Mouse (Mus musculus) telencephalon, adult 2 months (tissue): ENCODE results near the gene Mmp8.

Experiments
- DNase-seq: peaks from one replicate; pipeline ENCODE4 v3.0.0-alpha.2; 2011; ENCODE audit warnings: low read depth, low spot score

Mmp8 gene

DNA sequence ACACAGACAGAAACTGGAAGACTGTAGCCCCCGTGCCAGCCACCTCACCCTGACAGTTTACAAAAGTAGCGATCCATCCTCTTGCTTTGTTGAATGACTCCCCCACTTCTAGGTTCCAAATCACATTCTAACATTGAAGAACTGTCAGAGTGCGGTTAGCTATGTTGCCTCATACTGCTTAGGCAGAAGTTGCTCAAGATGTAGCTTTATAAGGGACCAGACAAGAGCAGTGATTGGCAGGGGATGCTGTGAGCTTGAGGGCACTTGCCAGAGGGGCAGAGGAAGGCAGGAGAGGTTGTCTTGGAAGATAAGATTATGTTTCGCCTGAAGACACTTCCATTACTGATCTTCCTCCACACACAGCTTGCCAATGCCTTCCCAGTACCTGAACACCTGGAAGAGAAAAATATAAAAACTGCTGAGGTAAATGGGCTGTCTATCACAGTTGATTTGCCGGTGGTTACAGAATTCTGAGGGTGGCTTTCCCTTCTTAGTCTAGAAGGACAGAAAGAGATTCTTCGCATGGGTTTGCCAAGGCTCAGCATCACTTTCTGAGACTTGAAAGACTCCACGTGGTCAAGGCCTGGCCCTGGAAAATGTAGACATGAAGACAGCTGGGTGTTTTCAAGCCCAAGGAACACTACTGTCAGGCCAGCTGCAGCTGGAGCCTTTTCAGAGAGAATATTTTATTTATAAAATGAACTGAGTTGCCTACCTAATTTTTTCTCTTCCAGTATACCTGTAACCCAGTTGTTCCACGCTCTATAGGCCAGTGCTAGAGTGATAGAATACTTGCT lies at the start of gene Mmp8:
Mmp8 (plus strand) TSS at position 236 of the 797 bp plus-strand sequence.
- DNase-seq = no peak

DNA sequence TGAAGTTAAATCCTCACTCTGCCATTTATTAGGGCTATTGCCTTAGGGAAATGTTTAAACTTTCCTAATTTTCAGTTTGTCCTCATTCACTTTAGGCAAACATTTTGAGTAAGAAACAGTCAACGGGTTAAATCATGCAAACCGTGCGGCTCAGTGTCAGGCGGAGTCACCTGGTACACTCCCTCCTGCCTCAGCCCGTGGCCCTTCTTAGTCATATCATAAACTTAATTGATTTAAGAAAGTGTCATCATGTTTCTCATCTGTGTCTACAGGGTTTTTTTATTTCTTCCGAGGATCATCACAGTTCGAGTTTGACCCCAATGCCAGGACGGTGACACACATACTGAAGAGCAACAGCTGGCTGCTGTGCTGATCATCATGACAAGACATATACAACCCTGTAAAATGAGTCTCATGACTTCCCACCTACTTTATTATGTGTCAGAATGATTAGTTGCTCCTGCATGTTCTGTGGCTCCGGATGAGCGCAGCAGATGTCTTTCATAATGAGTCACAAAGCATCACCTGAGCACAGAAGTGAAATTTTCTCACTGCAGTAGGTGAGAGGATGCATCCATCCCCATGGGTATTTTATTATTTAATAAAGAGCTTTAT lies 48.5 kb upstream of the Mmp8 start:
- DNase-seq = no peak

DNA sequence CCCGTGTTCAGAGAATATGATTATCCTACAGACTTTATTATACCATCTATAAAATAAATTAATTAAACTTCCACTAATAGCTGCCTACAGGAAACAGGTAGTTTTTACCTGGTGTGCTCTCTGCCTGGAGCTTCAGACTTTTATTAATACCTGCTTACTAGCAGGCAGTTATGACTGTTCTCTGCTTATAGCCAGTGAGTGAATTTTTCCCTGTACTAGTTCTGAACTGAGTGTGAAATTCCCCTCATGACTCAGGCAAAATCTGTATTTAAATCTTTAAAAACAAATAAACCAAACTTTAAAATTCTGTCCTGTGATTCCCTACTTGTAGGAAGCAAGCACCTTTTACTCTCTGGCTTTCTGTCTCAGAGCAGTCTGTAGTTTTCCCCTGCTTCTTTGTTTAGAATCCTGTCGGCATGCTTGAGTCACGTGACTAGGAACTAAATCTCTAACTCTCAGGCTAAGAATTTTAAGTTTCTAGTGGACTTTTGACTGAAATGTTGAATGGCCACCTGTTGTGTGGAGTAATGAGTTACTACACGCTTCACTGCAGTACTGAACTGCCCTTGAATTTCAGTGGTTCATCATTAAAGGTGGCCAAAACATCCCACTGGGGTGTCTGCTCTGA lies 40.2 kb upstream of the Mmp8 start:
- DNase-seq = no peak

DNA sequence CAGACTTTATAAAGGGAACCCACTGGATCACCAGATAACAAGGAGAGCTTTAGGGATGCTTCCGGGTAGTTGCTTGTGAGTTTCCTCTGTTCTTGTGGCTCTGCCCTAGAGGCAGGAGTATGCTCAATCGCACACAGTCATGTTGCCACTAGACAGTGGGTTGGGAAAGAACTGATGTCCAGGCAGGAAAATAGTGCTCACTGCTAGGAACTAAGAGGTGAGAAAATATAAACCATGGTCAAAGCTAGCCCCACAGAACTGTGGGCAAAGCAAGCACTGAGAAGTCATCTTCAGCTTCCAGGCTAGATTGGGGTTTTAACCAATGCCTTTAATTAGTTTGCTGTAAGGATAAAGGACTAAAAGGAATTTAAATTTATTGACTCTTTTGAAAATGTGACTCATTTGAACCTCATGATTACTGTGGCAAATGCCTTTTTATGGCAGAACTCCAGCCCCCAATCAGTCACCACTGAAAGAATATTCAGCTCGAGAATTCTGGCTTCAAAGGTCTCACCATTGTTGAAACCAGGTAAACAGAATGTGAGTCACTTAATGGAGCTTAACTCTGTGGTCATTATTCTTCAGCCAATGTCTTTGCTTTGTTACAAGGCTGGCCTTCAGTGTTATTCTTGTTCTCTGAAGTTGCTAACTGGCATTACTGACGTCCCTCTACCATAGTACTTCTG lies 31.9 kb upstream of the Mmp8 start:
- no peak for DNase-seq

DNA sequence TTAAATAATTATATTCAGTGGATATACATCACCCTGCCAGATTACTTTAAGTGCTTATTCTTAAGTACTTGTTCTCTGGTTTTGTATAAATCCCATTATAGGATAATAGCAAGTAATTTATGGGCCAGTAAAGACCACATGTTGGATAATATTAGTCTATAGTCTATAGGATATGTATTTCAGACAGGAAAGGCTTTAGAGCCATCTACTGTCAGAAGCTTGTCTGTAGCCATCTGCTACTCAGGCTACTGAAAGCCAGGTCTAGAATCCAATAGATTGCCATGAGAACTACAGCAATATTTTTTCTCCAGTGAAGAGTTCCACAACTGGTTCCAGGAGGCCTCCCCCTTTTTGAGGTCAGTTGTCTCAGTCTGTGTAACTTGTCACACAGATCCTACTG lies 15.5 kb upstream of the Mmp8 start:
- DNase-seq = no peak

DNA sequence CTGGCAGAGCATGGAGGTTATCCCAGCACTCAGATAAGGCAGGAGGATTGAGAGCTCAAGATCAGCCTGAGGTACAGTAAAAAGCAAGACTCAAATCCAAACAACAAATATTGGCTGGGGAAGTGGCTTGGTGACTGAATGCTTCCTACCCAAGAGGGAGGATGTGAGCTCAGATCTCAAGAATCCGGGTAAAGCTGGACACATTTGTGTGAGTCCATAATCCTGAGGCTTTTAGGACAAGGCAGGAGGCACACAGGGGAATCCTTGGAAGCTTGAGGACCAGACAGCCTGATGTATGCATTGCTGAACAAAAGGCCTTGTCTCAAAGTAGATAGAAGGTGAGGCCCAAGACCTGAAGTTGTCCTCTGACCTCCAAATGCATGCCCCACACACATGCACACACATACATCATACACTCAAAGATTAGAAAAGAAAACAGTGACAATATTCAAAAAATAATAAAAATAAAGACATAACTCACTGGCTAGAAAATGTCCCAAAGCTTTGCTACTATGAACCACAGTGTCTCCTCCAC lies 13.3 kb upstream of the Mmp8 start:
- DNase-seq = no peak

DNA sequence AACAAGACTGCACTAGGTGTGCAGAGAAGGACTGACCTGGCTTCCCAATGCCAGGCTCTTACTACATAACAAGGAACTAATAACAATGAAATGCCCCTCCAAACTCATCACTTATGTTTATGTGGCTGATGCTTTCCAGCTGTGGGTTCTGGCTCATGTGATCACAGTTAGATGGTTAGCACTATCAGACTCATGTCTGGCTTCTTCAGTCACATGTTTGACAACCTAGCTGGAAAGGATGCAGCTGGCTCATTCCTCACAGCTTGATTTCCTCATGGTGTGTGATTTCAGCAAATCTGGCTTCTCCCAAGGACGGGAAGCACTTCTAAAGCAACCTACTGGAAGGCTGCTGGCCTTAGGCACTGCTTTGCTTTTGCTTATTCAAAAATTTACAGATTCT lies 12.8 kb upstream of the Mmp8 start:
- no peak for DNase-seq

DNA sequence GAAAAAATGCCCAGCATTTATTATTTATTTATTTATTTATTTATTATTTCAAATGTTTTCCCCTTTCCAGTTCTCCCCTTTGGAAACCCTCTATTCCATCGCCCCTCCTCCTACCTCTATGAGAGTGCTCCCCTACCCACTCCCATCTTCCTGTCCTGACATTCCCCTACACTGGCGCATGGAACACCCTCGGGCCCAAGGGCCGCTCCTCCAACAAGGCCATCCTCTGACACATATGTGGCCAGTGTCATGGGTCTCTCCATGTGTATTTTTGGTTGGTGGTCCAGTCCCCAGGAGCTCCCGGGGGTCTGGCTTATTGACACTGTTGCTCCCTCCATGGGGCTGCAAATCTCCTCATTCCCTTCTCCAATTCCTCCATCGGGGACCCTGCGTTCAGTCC lies 12.3 kb upstream of the Mmp8 start:
- DNase-seq = no peak

DNA sequence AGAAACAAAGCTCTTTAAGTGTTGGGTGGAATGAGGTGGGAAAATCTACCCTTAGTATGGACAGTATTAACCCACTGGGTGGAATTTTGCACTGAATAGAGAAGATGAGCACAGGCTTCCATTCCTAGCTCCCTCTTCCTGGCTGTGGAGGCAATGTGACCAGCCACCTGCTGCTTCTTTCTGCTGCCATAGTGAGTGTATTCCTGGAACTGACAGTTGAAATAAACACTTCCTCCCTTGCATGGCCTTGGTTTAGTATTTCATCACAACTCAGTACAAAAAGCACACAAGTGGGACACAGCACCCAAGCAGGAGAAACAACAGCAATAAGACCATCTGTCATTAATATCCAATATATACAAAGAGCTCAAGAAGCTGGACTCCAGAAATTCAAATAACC lies 6.3 kb upstream of the Mmp8 start:
- DNase-seq = no peak

DNA sequence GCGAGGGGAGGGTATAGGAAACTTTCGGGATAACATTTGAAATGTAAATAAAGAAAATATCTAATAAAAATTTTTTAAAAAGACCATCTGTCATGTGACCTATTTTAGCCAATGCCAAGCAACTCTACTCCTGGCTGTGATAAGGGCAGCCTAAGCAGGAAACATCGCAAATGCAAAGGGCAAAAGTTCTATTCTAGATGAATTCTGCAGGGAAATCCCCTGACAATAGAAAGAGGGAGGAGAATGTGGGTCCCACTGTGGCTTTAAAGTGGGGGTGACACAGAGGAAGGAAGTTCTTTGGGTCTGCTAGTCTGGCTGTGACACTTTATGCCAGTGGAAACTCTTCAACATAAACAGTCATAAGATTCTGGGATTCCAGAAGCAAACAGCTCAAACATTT lies 4.7 kb upstream of the Mmp8 start:
- DNase-seq = no peak

DNA sequence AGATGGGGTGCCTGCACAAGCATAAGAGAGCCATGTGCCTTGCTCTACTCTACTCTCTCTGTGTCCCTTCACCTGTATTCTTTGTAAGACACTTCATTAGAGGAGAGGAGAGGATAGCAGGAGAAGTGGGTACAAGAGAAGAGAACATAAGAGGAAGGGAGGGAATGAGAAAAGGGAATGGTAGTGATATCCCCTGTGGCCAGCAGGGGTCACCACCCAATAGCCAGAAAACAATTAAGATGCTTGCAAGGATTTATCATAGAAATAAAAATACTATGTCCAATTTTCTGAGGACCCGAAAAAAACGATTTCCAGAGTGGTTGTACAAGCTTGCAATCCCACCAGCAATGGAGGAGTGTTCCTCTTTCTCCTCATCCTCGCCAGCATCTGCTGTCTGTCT lies 3.9 kb upstream of the Mmp8 start:
- DNase-seq = no peak

DNA sequence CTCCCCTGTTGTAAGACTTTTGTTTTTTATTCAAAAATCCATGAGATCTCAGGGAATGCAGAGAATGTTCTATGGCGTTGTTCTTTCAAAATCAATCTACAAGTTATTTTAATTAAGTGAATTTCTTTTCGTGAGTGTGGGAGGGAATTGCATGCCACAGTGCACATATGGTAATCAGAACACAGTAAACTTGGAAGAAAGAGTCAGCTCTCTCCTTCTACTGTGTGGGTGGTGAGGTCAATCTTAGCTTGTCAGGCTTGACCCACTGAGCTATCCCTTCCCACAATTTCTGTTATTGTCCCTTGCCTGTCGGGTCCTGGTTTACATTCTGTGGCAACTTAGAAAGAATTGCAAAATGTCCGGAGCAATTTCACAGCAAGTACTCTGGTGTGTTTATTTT lies 1.8 kb downstream of the Mmp8 start:
- no peak for DNase-seq

DNA sequence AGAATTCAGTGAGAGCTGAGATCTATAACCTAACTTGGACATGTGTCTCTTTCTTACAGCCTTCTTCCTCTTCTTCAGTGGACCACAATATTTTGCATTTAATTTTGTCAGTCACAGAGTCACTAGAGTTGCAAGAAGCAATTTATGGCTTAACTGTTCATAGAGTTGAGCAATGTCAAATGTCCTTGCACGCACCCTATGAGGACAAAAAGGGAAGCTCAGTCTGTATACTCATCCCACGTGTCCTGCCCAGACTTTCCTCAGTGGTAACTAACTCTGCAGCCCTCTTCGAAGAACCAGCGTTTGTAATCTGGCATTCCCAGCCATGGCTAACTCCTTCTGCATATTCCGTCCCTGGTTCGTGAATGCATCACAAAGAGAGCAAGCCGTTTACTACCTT lies 9.1 kb downstream of the Mmp8 start:
- no peak for DNase-seq

DNA sequence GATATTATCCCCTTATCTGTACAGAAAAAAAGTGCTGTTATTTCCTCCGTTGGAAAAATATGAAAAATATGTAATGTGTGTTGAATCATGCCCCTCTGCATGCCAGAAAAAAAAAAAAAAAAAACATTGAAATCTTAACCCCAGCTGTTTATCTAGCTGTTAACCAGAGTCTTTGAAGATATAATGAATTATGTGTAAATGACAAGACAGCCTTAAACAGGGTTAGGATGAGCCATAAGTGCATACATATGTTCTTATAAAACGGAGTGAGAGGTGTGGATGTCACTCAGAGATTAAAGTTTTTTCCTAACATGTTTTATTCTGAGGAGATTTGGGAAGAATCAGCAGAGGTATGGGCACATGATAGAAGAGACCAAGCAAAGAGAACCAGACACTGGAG lies 9.7 kb downstream of the Mmp8 start:
- no peak for DNase-seq

DNA sequence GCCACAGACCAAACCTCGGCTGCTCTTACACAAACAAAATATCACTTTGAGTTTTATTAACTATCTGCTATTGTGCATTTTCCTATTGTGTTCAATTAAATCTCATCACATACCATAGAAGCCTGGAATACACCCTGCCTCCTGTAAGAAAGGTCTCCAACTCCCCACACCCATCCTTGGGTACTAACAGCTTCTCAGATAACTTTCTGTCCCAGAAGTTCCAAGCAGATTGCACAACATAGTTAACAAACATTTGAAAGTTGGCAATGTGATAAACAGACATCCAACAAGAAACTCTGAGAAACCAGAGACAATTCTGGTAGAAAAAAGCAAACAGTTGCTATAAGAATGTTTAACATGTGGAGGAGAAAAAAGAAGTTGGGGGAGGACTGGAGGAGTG lies 12.2 kb downstream of the Mmp8 start:
- no peak for DNase-seq

DNA sequence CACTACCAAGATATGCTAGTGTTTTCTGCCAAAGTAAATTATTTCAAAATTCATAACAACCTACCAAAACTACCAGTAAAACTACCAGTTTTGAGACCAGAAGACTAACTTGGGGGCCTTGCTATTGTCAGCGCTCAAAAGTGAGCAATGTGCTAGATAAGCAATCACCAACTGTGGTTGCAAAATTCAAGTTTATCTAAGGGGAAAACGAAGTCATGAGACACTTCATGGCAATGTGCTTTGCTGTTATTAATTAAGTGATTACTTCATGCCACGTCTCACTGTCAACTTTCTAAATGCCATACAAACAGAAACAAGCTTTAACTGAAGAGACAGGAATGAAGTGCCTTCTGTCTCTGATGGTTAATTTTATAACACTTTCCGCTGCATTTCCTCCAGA lies 12.9 kb downstream of the Mmp8 start, which contains the start of gene Mmp27:
Mmp27 (plus strand) TSS at position 235 of the 400 bp plus-strand sequence.
- DNase-seq = no peak

DNA sequence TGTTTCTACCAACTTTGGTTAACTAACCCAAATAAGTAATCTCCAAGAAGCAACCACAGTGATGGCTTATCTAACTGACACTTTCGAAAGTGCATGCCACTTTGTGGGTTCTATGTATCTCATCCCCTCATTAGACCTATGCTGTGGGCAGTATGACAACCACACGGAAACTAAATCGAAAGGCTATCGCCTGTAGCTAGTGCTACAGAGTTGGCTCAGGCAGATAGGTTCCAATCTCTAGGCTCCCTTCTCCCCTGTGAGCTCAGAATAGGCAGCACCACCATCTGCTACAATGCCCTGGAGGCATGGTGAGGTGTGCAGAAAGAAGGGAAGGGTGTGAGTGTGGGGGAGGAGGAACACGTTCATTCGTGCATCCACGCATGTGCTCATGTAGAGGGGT lies 13.9 kb downstream of the Mmp8 start:
- no peak for DNase-seq

DNA sequence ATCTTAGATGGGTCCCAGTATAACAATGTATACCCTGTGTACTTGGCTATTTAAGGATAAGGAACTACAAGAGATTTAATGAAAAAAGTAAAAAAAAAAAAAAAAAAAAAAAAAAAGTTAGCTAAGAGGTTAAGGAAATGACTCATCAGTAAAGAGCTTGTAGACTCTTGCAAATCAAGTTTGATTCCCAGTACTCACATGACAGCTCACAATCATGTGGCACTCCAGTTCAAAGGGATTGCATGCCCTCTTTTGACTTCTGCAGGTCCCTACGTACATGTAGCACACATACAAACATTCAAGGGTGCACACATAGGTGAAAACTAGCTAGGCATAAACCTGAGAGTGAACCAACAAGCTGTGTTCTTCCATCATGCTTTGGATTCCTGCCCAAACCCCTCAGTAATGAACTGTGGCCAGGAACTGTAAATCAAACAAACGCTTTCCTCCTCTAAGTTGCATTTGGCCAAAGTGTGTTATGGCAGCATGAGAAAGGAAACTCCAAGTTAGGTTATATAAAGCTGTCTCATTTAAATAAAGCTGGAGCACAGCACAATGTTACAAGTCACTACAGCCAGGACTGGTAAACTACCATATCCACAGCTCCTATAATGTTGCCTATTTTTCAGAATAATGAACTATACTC lies 14.5 kb downstream of the Mmp8 start:
- DNase-seq = no peak

DNA sequence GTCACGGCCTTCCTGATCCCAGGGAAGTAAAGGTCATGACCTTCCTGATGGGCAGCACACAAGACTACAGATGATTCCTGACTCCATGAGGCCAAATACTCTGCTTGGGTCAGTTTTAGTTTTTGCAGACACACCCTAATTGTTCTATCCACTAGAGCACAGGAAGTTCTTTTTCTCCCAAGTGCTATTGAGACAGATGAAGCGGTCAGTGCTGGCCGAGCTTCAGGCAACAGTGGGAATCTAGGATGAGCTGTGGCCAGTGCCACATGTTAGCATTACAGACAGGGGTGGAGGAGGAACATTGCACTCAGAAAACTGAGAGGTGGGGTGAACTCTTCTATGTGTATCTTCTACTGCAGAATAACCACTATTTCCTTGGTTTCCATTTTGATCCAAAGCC lies 17.3 kb downstream of the Mmp8 start:
- no peak for DNase-seq

DNA sequence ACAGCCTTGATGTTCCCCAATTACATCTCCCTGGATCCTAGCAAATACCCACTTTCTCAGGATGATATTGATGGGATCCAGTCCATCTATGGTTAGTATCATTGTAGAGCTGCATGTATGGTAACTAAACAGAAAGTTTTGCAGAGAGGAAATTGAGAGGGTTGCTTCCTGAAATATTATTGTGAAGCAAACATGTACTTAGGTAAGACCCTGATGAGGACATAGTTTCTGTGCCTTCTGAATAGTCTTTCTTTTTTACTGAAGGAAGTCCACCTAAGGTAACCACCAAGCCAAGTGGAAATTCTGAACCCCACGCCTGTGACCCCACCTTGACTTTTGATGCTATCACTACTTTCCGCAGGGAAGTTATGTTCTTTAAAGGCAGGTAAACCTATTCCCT lies 19.1 kb downstream of the Mmp8 start:
- no peak for DNase-seq

DNA sequence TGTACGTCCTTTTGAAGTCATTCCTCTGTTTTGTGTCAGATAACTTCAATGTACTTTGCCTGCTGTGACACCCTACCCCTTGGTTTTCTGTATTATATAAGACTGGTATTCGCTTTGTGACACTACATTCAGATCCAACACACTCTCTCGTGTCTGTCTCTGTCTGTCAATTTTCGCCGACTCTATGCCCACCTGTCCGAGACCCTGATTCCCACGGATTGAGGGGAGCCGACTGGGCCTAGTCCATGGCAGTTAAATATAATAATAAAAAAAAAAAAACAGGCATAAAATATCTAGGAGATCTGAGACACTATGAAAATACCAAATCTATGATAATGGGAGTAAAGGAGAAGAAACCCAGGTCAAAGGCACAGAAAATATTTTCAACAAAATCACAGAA lies 31.8 kb downstream of the Mmp8 start:
- DNase-seq = no peak
